Mouse (Mus musculus): ENCODE measurements around the gene Olfr1368. TPM values are rescaled to one million over a fixed set of nuclear protein-coding genes. Genes with fewer than 3 reads are reported as not detected.

Olfr1368 gene
- polyA plus RNA-seq, 1 experiment from 2014 or later = not detected

- Histone ChIP-seq H3K4me3 (ENCODE audit: low read depth, low read length) (peak overlapping the region; percentile 61; the same call in 1 of the 2 replicates), H3K9me3 (ENCODE audit: low read length) (no peaks in the 10 kb centered on the region), H3K27me3 (ENCODE audit: insufficient read depth, low read length) (peaks cover 9% of the 10 kb centered on the region), H3K36me3 (replicated peaks; ENCODE audit: insufficient read depth, low read length) (no peaks in the 10 kb centered on the region), H3K27ac (ENCODE audit: low read depth) (no peak overlapping the region), H3K9ac (replicated peaks) (no peak overlapping the region), H3K4me1 (ENCODE audit: insufficient read depth) (peaks cover 10% of the 10 kb centered on the region), H3K4me2 (ENCODE audit: low read depth, low read length) (peak overlapping the region; percentile 90)
- DNase-seq (no peak), ATAC-seq (no peak)
- no peak for TF ChIP-seq CTCF (IDR thresholded peaks at IDR 0.05; ENCODE audit: low read depth)
- TF ChIP-seq EP300 (IDR thresholded peaks at IDR 0.05; ENCODE audit: low read depth) = no peak
- WGBS (ENCODE audit: insufficient replicate concordance) = 31% methylated on average over 2 of the region's 2 CpGs
These were observed 15.9 kb upstream of the Olfr1368 start for GRCm38 (mm10) chr13:21161591-21161990.

DNA sequence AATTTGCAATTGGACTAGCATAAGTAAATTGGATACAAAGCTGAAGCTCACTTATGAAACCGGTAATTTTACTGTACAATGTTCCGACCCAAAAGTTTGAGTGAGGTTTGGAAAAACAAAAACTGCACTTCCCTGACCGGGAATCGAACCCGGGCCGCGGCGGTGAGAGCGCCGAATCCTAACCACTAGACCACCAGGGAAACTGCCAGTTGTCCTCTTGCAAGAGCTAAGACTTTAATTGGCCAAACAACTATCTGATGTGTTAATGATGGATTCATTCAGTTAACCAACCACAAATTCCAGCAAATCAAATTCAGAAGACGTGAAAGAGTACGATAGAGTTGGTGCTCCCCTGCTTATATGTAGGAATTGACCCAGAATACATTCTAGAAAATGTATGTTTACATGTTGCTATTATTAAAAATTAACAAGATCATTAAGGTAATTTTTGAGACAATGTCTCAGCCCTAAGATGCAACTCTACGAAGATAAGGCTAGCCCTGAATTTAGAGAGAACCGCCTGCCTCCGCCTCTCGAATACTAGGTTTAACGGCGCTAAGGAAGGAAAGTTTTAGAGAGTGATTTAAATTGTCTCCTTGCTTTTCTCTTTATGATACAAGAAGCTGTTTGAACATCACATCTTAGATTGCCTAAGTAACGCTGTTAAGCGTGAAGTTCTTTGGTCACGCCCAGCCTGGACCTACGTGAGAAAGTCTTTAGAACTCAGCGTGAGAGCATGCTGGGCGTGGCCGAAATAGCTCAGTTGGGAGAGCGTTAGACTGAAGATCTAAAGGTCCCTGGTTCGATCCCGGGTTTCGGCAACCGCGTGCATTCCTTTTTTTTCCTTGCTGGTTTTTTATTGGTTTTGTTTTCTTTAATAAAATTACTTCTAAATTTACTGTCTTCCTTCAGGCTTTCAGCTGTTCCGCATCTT, 15.3 kb upstream of the Olfr1368 start:
- H3K4me2 ChIP-seq (ENCODE audit: low read depth, low read length) = peak overlapping the region; percentile 90
- peak overlapping the region; percentile 61 for H3K4me3 ChIP-seq (ENCODE audit: low read depth, low read length)
- peak; percentile 93 for DNase-seq
- H3K4me1 ChIP-seq (ENCODE audit: insufficient read depth) = peaks cover 10% of the 10 kb centered on the region
- ATAC-seq = peak; percentile 88
- under 1% methylated on average over 32 of the region's 32 CpGs for WGBS (ENCODE audit: insufficient replicate concordance)
- no peaks in the 10 kb centered on the region for H3K9me3 ChIP-seq (ENCODE audit: low read length)
- H3K27me3 ChIP-seq (ENCODE audit: insufficient read depth, low read length) = peaks cover 9% of the 10 kb centered on the region
- TF ChIP-seq CTCF (IDR thresholded peaks at IDR 0.05; ENCODE audit: low read depth) = no peak
- peak; percentile 39; the same call in 1 of the 2 replicates for TF ChIP-seq EP300 (IDR thresholded peaks at IDR 0.05; ENCODE audit: low read depth)
- no peaks in the 10 kb centered on the region for H3K36me3 ChIP-seq (replicated peaks; ENCODE audit: insufficient read depth, low read length)
- H3K27ac ChIP-seq (ENCODE audit: low read depth) = no peak overlapping the region
- H3K9ac ChIP-seq (replicated peaks) = peak overlapping the region; percentile 52; the same call in 1 of the 2 replicates

GRCm38 (mm10) chr13:21160041-21160511, 14.4 kb upstream of the Olfr1368 start:
- DNase-seq (no peak), ATAC-seq (no peak)
- H3K27ac ChIP-seq (ENCODE audit: low read depth) = no peak overlapping the region
- H3K4me3 ChIP-seq (ENCODE audit: low read depth, low read length) = peak overlapping the region; percentile 61
- peak overlapping the region; percentile 90 for H3K4me2 ChIP-seq (ENCODE audit: low read depth, low read length)
- peaks cover 10% of the 10 kb centered on the region for H3K4me1 ChIP-seq (ENCODE audit: insufficient read depth)
- peak overlapping the region; percentile 52 for H3K9ac ChIP-seq (replicated peaks)
- WGBS (ENCODE audit: insufficient replicate concordance) = under 1% methylated on average over 16 of the region's 16 CpGs
- H3K27me3 ChIP-seq (ENCODE audit: insufficient read depth, low read length) = peaks cover 9% of the 10 kb centered on the region
- TF ChIP-seq CTCF (IDR thresholded peaks at IDR 0.05; ENCODE audit: low read depth) = no peak
- no peak for TF ChIP-seq EP300 (IDR thresholded peaks at IDR 0.05; ENCODE audit: low read depth)
- no peaks in the 10 kb centered on the region for H3K36me3 ChIP-seq (replicated peaks; ENCODE audit: insufficient read depth, low read length)
- H3K9me3 ChIP-seq (ENCODE audit: low read length) = no peaks in the 10 kb centered on the region

DNA sequence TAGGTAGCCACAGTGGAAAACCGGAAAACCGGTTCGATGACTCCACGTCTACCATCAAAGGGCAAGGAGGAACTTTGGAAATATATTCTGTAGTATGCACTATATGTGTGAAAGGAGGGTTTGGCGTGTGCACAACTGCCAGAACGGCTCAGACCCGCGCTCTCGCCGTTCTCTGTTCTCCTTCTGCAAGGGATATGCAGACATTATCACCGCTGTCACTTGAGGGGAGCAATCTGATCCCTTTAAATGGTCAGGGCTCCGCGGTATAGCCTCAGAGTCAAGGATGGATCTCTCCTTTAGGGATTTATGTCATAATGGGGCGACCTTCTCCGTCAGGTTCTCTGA, 13.8 kb upstream of the Olfr1368 start:
- Histone ChIP-seq H3K9ac (replicated peaks) (peak overlapping the region; percentile 52), H3K27me3 (ENCODE audit: insufficient read depth, low read length) (peaks cover 9% of the 10 kb centered on the region), H3K9me3 (ENCODE audit: low read length) (no peaks in the 10 kb centered on the region), H3K27ac (ENCODE audit: low read depth) (no peak overlapping the region), H3K36me3 (replicated peaks; ENCODE audit: insufficient read depth, low read length) (no peaks in the 10 kb centered on the region), H3K4me3 (ENCODE audit: low read depth, low read length) (peak overlapping the region; percentile 61), H3K4me2 (ENCODE audit: low read depth, low read length) (peak overlapping the region; percentile 90), H3K4me1 (ENCODE audit: insufficient read depth) (peaks cover 10% of the 10 kb centered on the region)
- ATAC-seq (no peak), DNase-seq (peak; percentile 29)
- under 1% methylated on average over 15 of the region's 15 CpGs for WGBS (ENCODE audit: insufficient replicate concordance)
- TF ChIP-seq EP300 (IDR thresholded peaks at IDR 0.05; ENCODE audit: low read depth) = no peak
- TF ChIP-seq CTCF (IDR thresholded peaks at IDR 0.05; ENCODE audit: low read depth) = no peak

GRCm38 (mm10) chr13:21158785-21159474, 13.3 kb upstream of the Olfr1368 start:
- peak overlapping the region; percentile 90 for H3K4me2 ChIP-seq (ENCODE audit: low read depth, low read length)
- no peak overlapping the region for H3K27ac ChIP-seq (ENCODE audit: low read depth)
- under 1% methylated on average over 19 of the region's 19 CpGs for WGBS (ENCODE audit: insufficient replicate concordance)
- no peaks in the 10 kb centered on the region for H3K9me3 ChIP-seq (ENCODE audit: low read length)
- peak overlapping the region; percentile 61 for H3K4me3 ChIP-seq (ENCODE audit: low read depth, low read length)
- peaks cover 9% of the 10 kb centered on the region for H3K27me3 ChIP-seq (ENCODE audit: insufficient read depth, low read length)
- H3K4me1 ChIP-seq (ENCODE audit: insufficient read depth) = peaks cover 10% of the 10 kb centered on the region
- peak overlapping the region; percentile 52 for H3K9ac ChIP-seq (replicated peaks)
- DNase-seq (peak; percentile 89), ATAC-seq (peak; percentile 45)
- TF ChIP-seq CTCF (IDR thresholded peaks at IDR 0.05; ENCODE audit: low read depth) = peak; percentile 89
- no peak for TF ChIP-seq EP300 (IDR thresholded peaks at IDR 0.05; ENCODE audit: low read depth)
- no peaks in the 10 kb centered on the region for H3K36me3 ChIP-seq (replicated peaks; ENCODE audit: insufficient read depth, low read length)

- TF ChIP-seq EP300 (IDR thresholded peaks at IDR 0.05; ENCODE audit: low read depth) = no peak
- no peak for TF ChIP-seq CTCF (IDR thresholded peaks at IDR 0.05; ENCODE audit: low read depth)
- Histone ChIP-seq H3K27ac (ENCODE audit: low read depth) (no peak overlapping the region), H3K4me3 (ENCODE audit: low read depth, low read length) (no peak overlapping the region), H3K9ac (replicated peaks) (no peak overlapping the region), H3K4me1 (ENCODE audit: insufficient read depth) (peaks cover 10% of the 10 kb centered on the region), H3K4me2 (ENCODE audit: low read depth, low read length) (no peak overlapping the region), H3K27me3 (ENCODE audit: insufficient read depth, low read length) (peaks cover 9% of the 10 kb centered on the region), H3K9me3 (ENCODE audit: low read length) (no peaks in the 10 kb centered on the region), H3K36me3 (replicated peaks; ENCODE audit: insufficient read depth, low read length) (no peaks in the 10 kb centered on the region)
- 11% methylated on average over 9 of the region's 9 CpGs for WGBS (ENCODE audit: insufficient replicate concordance)
- DNase-seq = no peak
- ATAC-seq = no peak
These were observed 12.4 kb upstream of the Olfr1368 start for GRCm38 (mm10) chr13:21158071-21158470.
